Mouse (Mus musculus) midbrain, postnatal 0 days (tissue): ENCODE measurements around the gene Gdpd3. TPM values are rescaled to one million over a fixed set of nuclear protein-coding genes. Genes with fewer than 3 reads are reported as not detected.

ENCODE experiments used
- ATAC-seq: fragments of 200-750 bp; cut with Nextera tagmentation; 2 replicates; pipeline ENCODE4 v1.8.0; 2017; ENCODE audit warnings: moderate number of reproducible peaks, mild to moderate bottlenecking, moderate TSS enrichment, moderate library complexity; ENCODE audit not compliant: low FRiP score
- DNase-seq: peaks from one replicate; pipeline ENCODE4 v3.0.0-alpha.2; 2015; ENCODE audit warnings: low spot score
- H3K27ac ChIP-seq: fragments of 300-500 bp; sonication (generic); 2 replicates; pipeline ENCODE4 v1.5.1; 2014; ENCODE audit warnings: low read depth, mild to moderate bottlenecking, low read length, mixed read lengths
- H3K27me3 ChIP-seq: fragments of 300-500 bp; sonication (generic); 2 replicates; pipeline ENCODE4 v1.6.1; 2014; ENCODE audit warnings: low read length, control low read depth, mixed read lengths; ENCODE audit not compliant: insufficient read depth
- H3K36me3 ChIP-seq: fragments of 300-500 bp; sonication (generic); 2 replicates; pipeline ENCODE4 v1.6.1; 2014; ENCODE audit warnings: low read length, control low read depth, mixed read lengths; ENCODE audit not compliant: insufficient read depth
- H3K4me1 ChIP-seq: fragments of 300-500 bp; sonication (generic); 2 replicates; pipeline ENCODE4 v1.6.1; 2014; ENCODE audit warnings: mild to moderate bottlenecking, control low read depth, antibody characterized with exemption, low read length, mixed read lengths; ENCODE audit not compliant: insufficient read depth
- H3K4me2 ChIP-seq: fragments of 300-500 bp; sonication (generic); 2 replicates; pipeline ENCODE4 v1.6.1; 2014; ENCODE audit warnings: low read depth, mild to moderate bottlenecking, low read length, mixed read lengths; ENCODE audit not compliant: poor library complexity, severe bottlenecking
- H3K4me3 ChIP-seq: fragments of 300-500 bp; sonication (generic); 2 replicates; pipeline ENCODE4 v1.5.1; 2014; ENCODE audit warnings: low read depth, mild to moderate bottlenecking, low read length, moderate library complexity
- H3K9ac ChIP-seq: fragments of 300-500 bp; sonication (generic); replicated peaks from 2 replicates; pipeline ENCODE4 v1.6.1; 2014; ENCODE audit warnings: mild to moderate bottlenecking, low read length, moderate library complexity, mixed read lengths; ENCODE audit not compliant: poor library complexity, severe bottlenecking
- H3K9me3 ChIP-seq: fragments of 300-500 bp; sonication (generic); 2 replicates; pipeline ENCODE4 v1.6.1; 2016; ENCODE audit warnings: low read length, control low read depth
- CTCF ChIP-seq: IDR thresholded peaks from 2 replicates; pipeline ENCODE4 v1.5.1; 2016; ENCODE audit warnings: antibody characterized with exemption, mild to moderate bottlenecking
- WGBS: fragments of 180-500 bp; shearing (Covaris S2); extraction: QIAGEN DNeasy Blood & Tissue Kit; methylation state at CpG from one replicate; pipeline ENCODE4 v1.1.7; 2014; 5-methylcytosine and 5-hydroxymethylcytosine counted together
- polyA plus RNA-seq: library from polyadenylated mRNA; unstranded; fragments of >200 nt; fragmentation: Nextera tagmentation; extraction: Ambion mirVana; gene quantifications from 2 replicates; pipeline ENCODE4 v1.2.1, GENCODE M21; 2015
- total RNA-seq: library from RNA; depleted of rRNA; stranded (reverse); fragments of >200 nt; gene quantifications from 2 replicates; pipeline ENCODE4 v1.2.3, GENCODE M21; 2014

Gene Gdpd3
- total and polyA plus RNA-seq, 2 experiments from 2014 or later: 1.3 TPM; not detected in 1

DNA sequence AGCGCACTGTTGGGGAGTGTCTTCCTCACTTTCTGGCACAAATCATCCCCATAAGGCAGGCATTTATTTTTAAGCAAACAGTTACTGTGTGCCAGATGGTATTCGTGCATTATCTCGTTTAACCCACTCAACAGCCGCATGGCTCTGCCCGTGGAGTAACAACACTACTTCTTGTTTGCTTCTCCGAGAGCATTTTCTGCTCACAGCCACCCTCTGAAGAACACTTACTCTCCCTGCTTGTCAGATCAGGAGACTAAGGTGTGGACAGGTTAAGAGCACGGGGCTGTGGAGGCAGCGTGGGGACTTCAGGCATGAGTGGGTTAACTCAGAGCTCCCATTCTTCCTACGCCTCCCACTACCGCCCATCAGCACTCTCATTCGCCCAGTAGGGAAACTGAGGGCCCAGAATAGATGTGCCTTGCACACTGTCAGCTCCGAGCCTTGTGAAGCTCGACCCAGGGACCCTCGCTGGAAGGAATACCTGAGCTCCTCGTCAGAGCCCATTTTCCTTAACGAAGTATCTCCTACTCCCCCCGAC lies 3.6 kb upstream of the Gdpd3 start:
- Histone ChIP-seq H3K27me3 (no peaks in the 10 kb centered on the region), H3K27ac (no peak overlapping the region), H3K36me3 (peaks cover 33% of the 10 kb centered on the region), H3K4me2 (no peak overlapping the region), H3K4me3 (no peak overlapping the region), H3K9me3 (no peaks in the 10 kb centered on the region), H3K4me1 (peaks cover 5% of the 10 kb centered on the region; the same call in 1 of the 2 replicates), H3K9ac (no peak overlapping the region; the same call in 1 of the 2 replicates)
- no peak for TF ChIP-seq CTCF
- DNase-seq (no peak), ATAC-seq (no peak)
- WGBS: 77% methylated on average over 17 of the region's 17 CpGs

DNA sequence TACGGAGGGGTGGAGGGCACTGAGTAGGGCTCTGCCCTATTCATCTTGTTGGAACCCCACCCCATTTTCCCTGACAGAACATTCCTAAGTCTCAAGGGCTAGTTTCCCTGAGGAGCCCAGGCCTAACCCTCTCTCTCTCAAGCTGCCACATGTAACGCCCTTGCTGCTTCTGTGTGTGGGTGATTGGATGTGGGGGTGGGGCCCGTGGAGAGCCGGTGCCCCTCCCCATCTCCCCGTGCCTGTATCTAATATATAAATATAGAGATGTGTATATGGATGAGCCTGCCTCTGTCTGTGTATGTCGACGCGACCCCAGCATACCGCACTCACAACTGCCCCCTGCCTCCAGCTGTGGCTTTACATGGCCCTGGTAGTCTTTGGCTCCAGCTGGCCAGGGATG lies 594 bp upstream of the Gdpd3 start:
- Histone ChIP-seq H3K27me3 (no peaks in the 10 kb centered on the region), H3K4me2 (no peak overlapping the region), H3K4me1 (peaks cover 5% of the 10 kb centered on the region; the same call in 1 of the 2 replicates), H3K36me3 (peaks cover 50% of the 10 kb centered on the region), H3K9me3 (no peaks in the 10 kb centered on the region), H3K9ac (no peak overlapping the region), H3K4me3 (no peak overlapping the region), H3K27ac (no peak overlapping the region)
- ATAC-seq (no peak), DNase-seq (no peak)
- 91% methylated on average over 9 of the region's 9 CpGs for WGBS
- no peak for TF ChIP-seq CTCF

DNA sequence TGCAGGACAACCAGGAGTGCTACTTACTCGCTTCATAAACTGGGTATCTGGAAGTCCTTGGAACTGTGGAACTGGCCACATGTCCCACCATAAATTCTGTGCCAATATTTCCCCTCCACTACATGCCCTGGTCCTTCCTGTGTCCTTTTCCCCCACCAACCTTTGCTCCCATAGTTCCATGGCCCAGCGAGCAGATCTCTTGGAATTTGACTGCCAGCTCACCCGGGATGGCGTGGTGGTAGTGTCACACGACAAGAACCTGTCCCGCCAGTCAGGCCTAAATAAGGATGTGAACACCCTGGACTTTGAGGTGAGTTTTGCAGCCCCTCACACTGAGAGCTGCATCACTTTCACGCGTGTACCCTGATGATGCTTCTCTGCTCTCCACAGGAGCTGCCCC lies 867 bp downstream of the Gdpd3 start:
- 99% methylated on average over 8 of the region's 8 CpGs for WGBS
- no peak overlapping the region for H3K4me2 ChIP-seq
- DNase-seq: no peak

DNA sequence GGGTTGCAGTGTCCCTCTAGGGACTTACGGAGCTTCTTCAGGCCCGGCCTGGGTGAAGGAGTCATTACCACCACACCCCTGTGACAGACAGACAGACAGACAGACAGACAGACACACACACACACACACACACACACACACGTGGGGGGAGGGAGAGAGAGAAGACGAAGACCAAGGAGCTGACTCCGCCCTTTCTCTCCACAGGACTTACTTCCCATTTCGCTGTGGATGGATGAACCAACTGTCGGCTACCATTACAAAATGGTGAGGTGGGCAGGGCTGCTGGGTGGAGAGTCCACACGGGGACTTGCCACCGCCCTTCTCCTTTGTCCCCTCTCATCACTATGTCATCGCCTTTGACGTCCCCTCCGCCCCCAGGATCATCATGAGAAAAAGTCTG lies 4.7 kb downstream of the Gdpd3 start:
- 80% methylated on average over 12 of the region's 12 CpGs for WGBS
- DNase-seq: no peak
- H3K36me3 ChIP-seq: peaks cover 33% of the 10 kb centered on the region

More for the DNA sequence above, 867 bp downstream of the Gdpd3 start:
- no peak overlapping the region for H3K9ac ChIP-seq
- no peaks in the 10 kb centered on the region for H3K9me3 ChIP-seq
- no peak for ATAC-seq
- no peak overlapping the region for H3K27ac ChIP-seq
- TF ChIP-seq CTCF: no peak
- no peak overlapping the region for H3K4me3 ChIP-seq
- H3K27me3 ChIP-seq: no peaks in the 10 kb centered on the region
- H3K4me1 ChIP-seq: no peaks in the 10 kb centered on the region
- peaks cover 55% of the 10 kb centered on the region for H3K36me3 ChIP-seq

DNA sequence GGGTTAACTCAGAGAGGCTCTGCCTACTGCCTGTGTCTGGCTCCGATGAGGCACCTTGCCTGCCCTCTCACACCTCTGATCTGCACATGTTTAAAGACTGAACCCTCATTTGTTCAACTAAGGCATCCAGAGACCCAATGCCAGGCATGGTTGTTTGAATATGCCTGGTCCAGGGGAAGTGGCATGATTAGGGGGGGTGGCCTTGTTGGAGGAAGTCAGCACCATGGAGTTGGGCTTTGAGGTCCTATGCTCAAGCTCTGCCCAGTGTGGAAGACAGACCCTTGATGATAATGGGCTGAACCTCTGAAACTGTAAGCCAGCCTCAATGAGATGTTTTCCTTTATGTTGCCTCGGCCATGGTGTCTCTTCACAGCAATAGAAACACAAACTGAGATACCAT lies 7.2 kb downstream of the Gdpd3 start:
- Histone ChIP-seq H3K4me2 (no peak overlapping the region), H3K9me3 (no peaks in the 10 kb centered on the region), H3K9ac (no peak overlapping the region), H3K4me3 (no peak overlapping the region), H3K36me3 (peaks cover 16% of the 10 kb centered on the region), H3K27ac (no peak overlapping the region), H3K27me3 (no peaks in the 10 kb centered on the region), H3K4me1 (peaks cover 7% of the 10 kb centered on the region)
- no peak for TF ChIP-seq CTCF
- ATAC-seq (no peak), DNase-seq (no peak)
- 90% methylated on average over 2 of the region's 2 CpGs for WGBS

More for the DNA sequence above, 4.7 kb downstream of the Gdpd3 start:
- H3K27ac ChIP-seq: no peak overlapping the region
- TF ChIP-seq CTCF: no peak
- H3K27me3 ChIP-seq: no peaks in the 10 kb centered on the region
- ATAC-seq: no peak
- H3K9ac ChIP-seq: no peak overlapping the region
- H3K9me3 ChIP-seq: no peaks in the 10 kb centered on the region
- H3K4me2 ChIP-seq: no peak overlapping the region
- H3K4me1 ChIP-seq: no peaks in the 10 kb centered on the region
- no peak overlapping the region for H3K4me3 ChIP-seq

DNA sequence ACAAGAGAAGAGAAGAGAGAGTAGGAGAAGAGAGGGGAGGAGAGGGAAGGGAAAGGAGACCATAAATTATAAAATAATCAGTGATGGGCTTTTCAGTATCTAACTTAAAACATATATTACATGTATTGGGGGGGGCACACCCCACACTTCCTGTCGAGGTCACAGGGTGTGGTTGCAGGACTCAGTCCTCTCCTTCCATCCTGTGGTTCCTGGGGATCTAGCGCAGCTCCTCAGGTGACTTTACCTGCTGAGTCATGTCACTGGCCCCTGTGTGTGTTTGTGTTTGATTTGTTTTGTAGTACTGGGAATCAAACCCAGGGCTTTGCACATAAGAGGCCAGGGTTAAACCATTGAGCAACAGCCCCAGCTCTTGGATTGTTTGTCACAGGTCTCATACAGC lies 8.3 kb downstream of the Gdpd3 start:
- no peak overlapping the region for H3K4me3 ChIP-seq
- peaks cover 13% of the 10 kb centered on the region for H3K36me3 ChIP-seq
- H3K9me3 ChIP-seq: no peaks in the 10 kb centered on the region
- no peak overlapping the region for H3K27ac ChIP-seq
- no peak overlapping the region for H3K9ac ChIP-seq
- TF ChIP-seq CTCF: no peak
- no peak for ATAC-seq
- DNase-seq: no peak
- H3K4me2 ChIP-seq: no peak overlapping the region
- WGBS: 76% methylated on average over 2 of the region's 2 CpGs
- H3K4me1 ChIP-seq: peaks cover 7% of the 10 kb centered on the region
- no peaks in the 10 kb centered on the region for H3K27me3 ChIP-seq
